Mouse (Mus musculus) CH12.LX (cell line): ENCODE measurements around the gene Actl11.

Source experiments
- CHD1 ChIP-seq: IDR thresholded peaks from 2 replicates; pipeline ENCODE4 v1.6.1; 2012; ENCODE audit warnings: low read depth, low read length, improper control_type of control experiment, inconsistent platforms
- CTCF ChIP-seq, 2 experiments: IDR thresholded peaks in 1 of 2; conservative IDR thresholded peaks in 1 of 2; 2 replicates each; pipeline ENCODE4 v1.5.1; 2011 to 2012; ENCODE audit warnings: low read depth in 2 of 2, low read length in 2 of 2, improper control_type of control experiment in 1 of 2, inconsistent platforms in 1 of 2, mild to moderate bottlenecking in 1 of 2, moderate library complexity in 1 of 2
- MAFK ChIP-seq: IDR thresholded peaks from 2 replicates; pipeline ENCODE4 v1.6.1; 2011; ENCODE audit warnings: low read length, improper control_type of control experiment; ENCODE audit not compliant: insufficient replicate concordance
- MAX ChIP-seq: IDR thresholded peaks from 2 replicates; pipeline ENCODE4 v1.6.1; 2011; ENCODE audit warnings: low read length, improper control_type of control experiment
- MXI1 ChIP-seq: IDR thresholded peaks from 2 replicates; pipeline ENCODE4 v1.6.1; 2011; ENCODE audit warnings: mild to moderate bottlenecking, low read depth, low read length, improper control_type of control experiment
- PAX5 ChIP-seq: IDR thresholded peaks from 2 replicates; pipeline ENCODE4 v1.6.1; 2012; ENCODE audit warnings: low read length, inconsistent platforms, mixed read lengths
- POLR2A ChIP-seq: IDR thresholded peaks from 2 replicates; pipeline ENCODE4 v1.6.1; 2011; ENCODE audit warnings: low read depth, mild to moderate bottlenecking, improper control_type of control experiment, low read length
- TCF12 ChIP-seq: IDR thresholded peaks from 2 replicates; pipeline ENCODE4 v1.6.1; 2014; ENCODE audit warnings: low read depth, mild to moderate bottlenecking, inconsistent platforms, low read length, improper control_type of control experiment
- USF1 ChIP-seq: IDR thresholded peaks from 2 replicates; pipeline ENCODE4 v1.6.1; 2014; ENCODE audit warnings: low read depth, mild to moderate bottlenecking, inconsistent platforms, low read length, improper control_type of control experiment
- ZC3H11A ChIP-seq: IDR thresholded peaks from 2 replicates; pipeline ENCODE4 v1.6.1; 2012; ENCODE audit warnings: low read depth, mild to moderate bottlenecking, inconsistent platforms, low read length, improper control_type of control experiment
- ZNF384 ChIP-seq: IDR thresholded peaks from 2 replicates; pipeline ENCODE4 v1.6.1; 2012; ENCODE audit warnings: low read depth, low read length, improper control_type of control experiment, inconsistent platforms

- TF ChIP-seq USF1 (no peak), MAFK (no peak), CHD1 (no peak), CTCF (conservative IDR thresholded peaks at IDR 0.05 in 1 of 2, IDR thresholded peaks at IDR 0.05 in 1 of 2; ENCODE audit: low read depth in 2 of 2, low read length in 2 of 2) (no peak), POLR2A (no peak), ZNF384 (no peak), PAX5 (no peak), ZC3H11A (no peak), MAX (no peak), TCF12 (no peak), MXI1 (no peak)
These were observed 38.4 kb downstream of the Actl11 start for GRCm38 (mm10) chr9:107966676-107967075.
